8 mouse cellular contexts compared by ENCODE assay signal in the genomic region with DNA sequence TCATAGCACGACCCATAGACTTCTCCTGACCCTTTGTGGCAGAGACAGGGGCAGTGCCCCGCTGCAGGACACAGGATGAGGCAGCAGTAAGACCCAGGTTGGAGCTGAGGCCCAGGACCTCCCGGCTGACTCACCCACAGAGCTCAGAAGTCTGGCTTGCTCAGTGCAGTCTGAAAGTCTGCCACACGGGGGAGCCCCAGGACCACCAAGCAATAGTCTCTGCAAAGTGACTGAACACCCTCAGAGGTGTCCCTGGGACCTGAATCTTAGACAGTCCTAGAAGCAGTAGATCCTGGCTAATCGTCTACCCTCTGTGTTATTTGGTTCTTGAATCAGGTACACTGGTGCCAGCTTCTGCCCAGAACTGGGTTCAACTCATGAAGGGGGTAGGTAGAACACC. TPM values are rescaled to one million over a fixed set of nuclear protein-coding genes. Genes with fewer than 3 reads are reported as not detected.
DNase-seq lines count a peak whose midpoint lies in the region; ATAC-seq lines count a peak whose summit lies in the region.

No protein-coding gene starts in this region.

- ATAC-seq in hindbrain, embryonic 12.5 days (ENCODE audit: low FRiP score): peak; percentile 48

- peaks cover 12% of the 10 kb centered on the region for H3K4me1 ChIP-seq in hindbrain, embryonic 12.5 days

- WGBS in hindbrain, embryonic 12.5 days: 14% methylated on average over 5 of the region's 5 CpGs

- no peaks in the 10 kb centered on the region for H3K27me3 ChIP-seq in hindbrain, embryonic 12.5 days

- DNase-seq in Muller cell, postnatal 12 days (ENCODE audit: inconsistent ontology term): peak; percentile 95
- DNase-seq in cerebellum, adult 9-11 months: peak; percentile 88
- peak; percentile 77 to 90 for DNase-seq in frontal cortex, postnatal 10 days (ENCODE audit: low spot score in 2 of 2)
- peak; percentile 98 to 99 for DNase-seq in layer of hippocampus, postnatal 10 days (ENCODE audit: low spot score in 2 of 2)
- peak; percentile 95 for DNase-seq in lung, postnatal 10 days
- peak; percentile 96 for DNase-seq in retina, embryonic 14.5 days (ENCODE audit: low spot score)
- peak; percentile 86 to 93 for DNase-seq in thymus, postnatal 36 days

- no peak overlapping the region for H3K4me3 ChIP-seq in hindbrain, embryonic 12.5 days

- peaks cover 90% of the 10 kb centered on the region for H3K36me3 ChIP-seq in hindbrain, embryonic 12.5 days

- no peaks in the 10 kb centered on the region for H3K9me3 ChIP-seq in hindbrain, embryonic 12.5 days (replicated peaks)

- H3K4me2 ChIP-seq in hindbrain, embryonic 12.5 days (replicated peaks): no peak overlapping the region

- H3K27ac ChIP-seq in hindbrain, embryonic 12.5 days: no peak overlapping the region

- no peak overlapping the region for H3K9ac ChIP-seq in hindbrain, embryonic 12.5 days

RNA-seq across cellular contexts. Expression of gene Mtfr1l, which starts 8.1 kb away (rescaled TPM):
- 137 and 140 TPM in 2 replicates for polyA plus RNA-seq in hindbrain, embryonic 12.5 days (2016; fragmentation: Nextera tagmentation; extraction: Ambion mirVana)
- 10 to 100 TPM; 82.0 to 86.7 TPM for total RNA-seq in layer of hippocampus, postnatal 10 days (2021)

RNA-seq across cellular contexts. Expression of gene Selenon, which starts 8.7 kb away (rescaled TPM):
- 36.7 and 42.8 TPM in 2 replicates for polyA plus RNA-seq in hindbrain, embryonic 12.5 days (2016; fragmentation: Nextera tagmentation; extraction: Ambion mirVana)
- total RNA-seq in layer of hippocampus, postnatal 10 days (2021): 10 to 100 TPM; 16.9 TPM

RNA-seq across cellular contexts. Expression of gene Aunip, which starts 32.5 kb away (rescaled TPM):
- polyA plus RNA-seq in hindbrain, embryonic 12.5 days (2016; fragmentation: Nextera tagmentation; extraction: Ambion mirVana): 6.3 and 7.6 TPM in 2 replicates
- total RNA-seq in layer of hippocampus, postnatal 10 days (2021): under 1 TPM; 0.48 to 0.78 TPM

RNA-seq across cellular contexts. Expression of gene Paqr7, which starts 46.8 kb away (rescaled TPM):
- 9.7 and 9.8 TPM in 2 replicates for polyA plus RNA-seq in hindbrain, embryonic 12.5 days (2016; fragmentation: Nextera tagmentation; extraction: Ambion mirVana)
- 10 to 100 TPM; 50.0 to 51.9 TPM for total RNA-seq in layer of hippocampus, postnatal 10 days (2021)
